Mouse (Mus musculus) cerebellum, adult 18-20 months (tissue): ENCODE data around the gene Cdca8.
"Not testable (repeated sequence)": the region's sequence is repeated elsewhere in the genome, so short reads cannot be mapped to it uniquely, and the experiment has no call there.

Experiments used
- DNase-seq, 2 experiments: peaks; one replicate each; pipeline ENCODE4 v3.0.0; 2021

Cdca8 gene

DNA sequence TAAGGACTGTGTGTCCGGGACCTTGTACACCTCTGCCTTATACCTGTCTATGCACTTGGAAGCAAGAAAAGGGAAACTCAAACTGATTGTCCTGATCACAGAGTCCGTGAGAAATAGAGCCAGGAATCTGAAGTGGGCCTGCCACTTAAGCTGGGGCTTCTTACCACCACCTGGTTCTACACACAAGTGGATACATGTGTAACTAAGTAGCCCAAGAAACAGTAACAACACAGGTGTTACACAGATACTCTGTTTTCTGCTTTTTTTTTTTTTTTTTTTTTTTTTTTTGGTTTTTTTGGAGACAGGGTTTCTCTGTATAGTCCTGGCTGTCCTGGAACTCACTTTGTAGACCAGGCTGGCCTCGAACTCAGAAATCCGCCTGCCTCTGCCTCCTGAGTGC, at the start of gene Cdca8:
Gene Cdca8 (minus strand): TSS at position 101 of the 400 bp plus-strand sequence.
- not testable (repeated sequence) for DNase-seq

GRCm38 (mm10) chr4:124988382-124988781, 49.3 kb upstream of the Cdca8 start:
- DNase-seq = no peak

GRCm38 (mm10) chr4:124987711-124988097, 48.6 kb upstream of the Cdca8 start:
- DNase-seq = no peak

DNA sequence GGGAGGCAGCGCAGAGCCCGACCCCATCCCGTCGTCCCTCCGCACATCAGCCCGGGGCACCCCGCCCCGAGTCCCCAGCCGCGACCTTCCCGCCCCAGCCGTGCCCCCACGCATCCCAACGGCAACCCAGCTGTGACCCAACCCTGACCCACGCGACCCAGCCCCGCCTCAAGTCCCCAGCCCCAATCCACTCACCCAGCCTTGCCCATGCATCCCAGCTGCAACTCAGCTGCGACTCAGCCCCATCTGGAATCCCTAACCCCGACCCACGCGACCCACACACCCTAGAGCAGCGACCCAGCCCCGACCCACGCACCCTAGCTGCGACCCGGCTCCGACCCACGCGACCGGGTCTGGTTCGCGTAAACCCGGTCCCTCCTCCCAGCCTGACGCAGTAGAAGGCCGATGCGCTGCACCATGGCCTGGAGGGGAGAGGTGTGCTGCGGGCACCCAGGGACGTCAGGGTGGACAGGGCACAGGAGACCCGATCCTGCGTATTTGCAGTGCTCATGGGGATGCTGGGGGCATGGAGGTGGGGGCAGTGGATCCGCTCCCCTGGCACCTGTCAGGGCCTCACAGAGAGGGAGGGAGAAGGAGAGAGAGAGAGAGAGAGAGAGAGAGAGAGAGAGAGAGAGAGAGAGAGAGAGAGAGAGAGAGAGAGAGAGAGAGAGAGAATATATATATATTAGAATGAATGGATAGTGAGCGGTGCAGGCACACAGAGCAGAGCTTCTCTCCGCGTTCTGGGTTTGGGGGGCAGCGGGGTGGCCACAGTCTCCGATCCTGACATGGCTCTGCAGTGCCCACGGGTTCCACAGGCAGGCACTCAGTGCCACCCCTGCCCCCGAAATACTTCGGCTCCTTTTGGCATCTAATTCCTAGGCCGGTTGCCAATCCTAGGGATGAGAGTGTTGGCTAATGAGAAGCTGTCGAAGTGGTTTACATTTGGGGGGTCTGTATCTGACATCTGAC, 47.9 kb upstream of the Cdca8 start:
- no peak for DNase-seq

DNA sequence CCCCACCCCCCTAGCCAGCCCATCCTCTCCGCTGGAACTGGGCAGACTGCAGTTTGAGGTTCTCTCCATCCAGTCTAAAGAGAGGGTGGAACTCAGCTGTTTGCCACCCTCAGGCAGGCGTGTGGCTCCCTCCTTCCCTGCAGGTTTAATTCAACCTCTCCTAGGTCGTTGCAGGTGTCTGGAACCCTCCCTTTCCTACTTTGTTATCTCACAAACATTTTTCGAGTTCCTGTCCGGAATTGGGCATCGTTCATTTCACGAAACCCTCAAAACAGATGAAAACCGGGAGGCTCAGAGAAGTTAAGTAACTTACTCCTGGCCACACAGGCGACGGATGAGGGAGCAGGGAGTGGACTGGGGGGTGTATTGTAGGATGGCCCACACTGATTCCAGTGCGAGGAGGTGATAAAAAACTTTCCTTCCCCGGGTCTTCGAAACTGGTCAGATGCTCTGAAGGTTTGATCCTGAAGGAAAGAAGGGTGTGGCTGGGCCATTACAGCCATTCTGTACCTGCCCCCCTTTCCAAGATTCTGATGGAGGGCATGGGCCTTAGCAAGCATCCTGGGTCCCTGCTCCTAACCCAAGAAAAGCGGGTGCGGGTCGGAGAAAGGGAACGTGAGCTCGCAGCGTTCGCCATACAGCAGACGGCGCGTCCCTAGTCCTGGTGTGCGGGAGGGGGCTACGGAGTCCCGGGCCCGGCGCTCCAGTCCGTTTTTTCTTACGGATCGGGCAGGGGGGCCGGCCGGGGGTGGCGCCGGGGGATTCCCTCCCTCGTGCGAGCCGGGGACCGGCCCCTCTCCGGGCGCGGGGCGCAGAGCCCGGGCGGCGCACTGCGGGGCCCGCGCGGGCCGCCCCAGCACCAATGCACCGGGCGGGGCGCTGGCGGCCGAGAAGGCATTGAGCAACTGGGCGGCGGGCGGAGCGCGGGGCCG, 46.8 kb upstream of the Cdca8 start, which contains the start of gene Rspo1:
Gene Rspo1 (plus strand): TSS at position 760 of the 932 bp plus-strand sequence.
- DNase-seq = no peak

DNA sequence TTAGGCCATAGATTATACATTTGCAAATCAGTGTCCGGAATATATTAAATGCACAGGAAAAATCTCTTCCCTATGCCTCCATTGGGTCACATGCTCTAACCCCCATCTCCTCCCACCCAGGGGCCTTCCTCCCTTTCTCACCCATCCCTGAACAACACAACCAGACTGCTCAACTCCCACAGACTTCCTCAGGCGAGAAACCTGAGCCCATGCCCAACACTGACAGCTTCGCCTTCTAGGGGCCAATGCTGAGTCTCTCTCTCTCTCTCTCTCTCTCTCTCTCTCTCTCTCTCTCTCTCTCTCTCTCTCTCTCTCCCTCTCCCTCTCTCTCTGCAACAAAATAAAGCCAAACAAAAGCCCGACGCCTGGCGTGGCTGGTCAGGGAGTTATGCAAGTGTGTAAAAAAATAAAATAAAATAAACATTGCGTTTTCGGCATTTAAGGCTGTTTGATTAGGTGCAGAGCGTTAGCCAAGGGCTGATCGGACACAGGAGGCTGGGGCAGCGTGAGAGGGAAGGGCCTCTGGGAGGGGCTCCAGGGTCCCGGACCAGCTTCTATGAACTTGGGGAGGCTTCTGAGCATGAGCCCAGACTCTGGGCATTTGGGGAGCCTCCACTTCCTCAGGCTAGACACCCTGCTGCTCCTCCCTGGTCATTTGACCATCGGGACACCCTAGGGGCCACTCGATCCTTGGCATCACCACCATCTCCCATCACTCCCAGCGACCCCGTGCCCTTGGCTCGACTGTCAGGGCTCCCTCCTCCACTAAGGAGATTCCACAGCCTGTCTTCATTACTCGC, 46.0 kb upstream of the Cdca8 start:
- no peak for DNase-seq

- DNase-seq = no peak
These were observed 44.9 kb upstream of the Cdca8 start for GRCm38 (mm10) chr4:124983893-124984526.

- no peak for DNase-seq
These were observed 39.1 kb upstream of the Cdca8 start for GRCm38 (mm10) chr4:124978201-124978600.

DNA sequence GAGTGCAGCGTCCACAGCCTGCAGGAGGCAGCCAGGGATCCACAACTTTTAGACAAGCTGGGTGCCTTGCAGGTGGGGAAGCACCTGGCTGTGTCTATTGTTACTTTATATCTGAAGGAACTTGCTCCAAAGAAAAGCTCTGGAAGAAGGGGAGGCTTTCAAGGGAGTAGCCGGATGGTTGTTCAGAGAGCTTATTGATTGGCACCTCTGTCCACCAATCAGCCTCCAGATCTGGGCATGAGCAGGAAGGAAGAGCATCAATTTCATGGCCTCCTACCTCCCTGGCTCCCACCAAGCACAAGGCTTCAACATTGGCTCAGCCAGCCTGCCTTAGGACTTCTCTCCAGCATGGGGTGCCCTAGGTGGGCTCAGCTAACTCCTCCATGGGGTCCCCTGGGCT, 34.2 kb upstream of the Cdca8 start:
- DNase-seq = no peak

DNA sequence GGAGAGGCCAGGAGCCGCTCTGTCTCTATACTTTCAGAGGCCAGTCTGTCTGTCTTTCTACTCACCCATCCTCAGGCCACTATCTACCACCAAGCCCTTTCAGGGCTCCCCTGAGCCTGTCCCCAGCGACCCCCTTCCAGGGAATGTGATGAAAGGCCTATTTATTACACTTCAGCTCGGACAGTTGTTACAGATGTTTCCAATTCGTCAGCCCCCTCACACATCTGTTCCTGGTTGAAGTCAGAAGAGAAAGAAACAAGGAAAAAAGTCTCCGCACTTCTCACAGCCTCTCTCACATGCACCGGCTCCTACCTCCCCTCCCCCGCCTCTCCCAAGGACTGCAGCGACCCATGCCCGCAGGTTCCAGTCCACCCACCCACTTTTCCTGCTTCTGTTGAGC, 33.2 kb upstream of the Cdca8 start:
- DNase-seq = no peak

DNA sequence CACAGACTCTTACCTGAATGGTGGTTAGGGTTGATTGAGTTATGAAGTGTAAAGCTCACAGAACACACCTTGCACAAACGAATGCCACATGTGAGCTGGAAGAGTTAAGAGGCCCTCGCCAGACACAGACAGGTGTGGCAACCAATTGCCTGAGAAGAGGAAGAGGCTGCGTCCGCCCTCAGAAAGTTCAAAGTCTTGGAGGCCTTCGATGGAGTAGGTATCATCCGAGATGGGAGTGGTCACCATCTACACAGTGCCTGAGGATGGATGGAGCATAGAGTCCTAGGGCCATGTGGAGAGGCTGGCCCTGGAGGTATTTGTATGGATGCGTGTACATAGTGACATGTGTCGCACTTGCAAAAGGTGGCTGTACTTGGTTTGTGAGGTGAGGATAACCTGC, 32.0 kb upstream of the Cdca8 start:
- DNase-seq = no peak

GRCm38 (mm10) chr4:124970677-124971076, 31.6 kb upstream of the Cdca8 start:
- DNase-seq = no peak

DNA sequence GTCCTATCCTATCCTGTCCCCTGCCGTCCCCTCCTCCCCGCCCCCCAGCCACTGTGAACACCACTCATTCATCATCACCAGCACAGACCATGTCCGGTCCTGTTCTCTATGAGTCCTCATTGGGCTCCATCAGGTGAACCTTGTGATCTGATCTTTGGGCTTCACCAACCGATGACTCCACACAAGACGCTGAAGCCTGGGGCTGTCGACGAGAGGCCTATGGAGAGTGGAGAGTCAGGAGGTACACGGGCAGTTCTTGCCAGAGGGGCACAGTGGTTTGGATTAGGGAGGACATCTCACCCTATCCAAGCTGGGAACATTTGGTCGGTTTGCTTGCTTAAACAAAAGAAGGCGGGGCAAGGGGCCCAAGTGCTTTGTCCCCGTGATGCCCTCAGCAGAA, 31.1 kb upstream of the Cdca8 start:
- DNase-seq = no peak

GRCm38 (mm10) chr4:124969219-124969848, 30.2 kb upstream of the Cdca8 start:
- no peak for DNase-seq

DNA sequence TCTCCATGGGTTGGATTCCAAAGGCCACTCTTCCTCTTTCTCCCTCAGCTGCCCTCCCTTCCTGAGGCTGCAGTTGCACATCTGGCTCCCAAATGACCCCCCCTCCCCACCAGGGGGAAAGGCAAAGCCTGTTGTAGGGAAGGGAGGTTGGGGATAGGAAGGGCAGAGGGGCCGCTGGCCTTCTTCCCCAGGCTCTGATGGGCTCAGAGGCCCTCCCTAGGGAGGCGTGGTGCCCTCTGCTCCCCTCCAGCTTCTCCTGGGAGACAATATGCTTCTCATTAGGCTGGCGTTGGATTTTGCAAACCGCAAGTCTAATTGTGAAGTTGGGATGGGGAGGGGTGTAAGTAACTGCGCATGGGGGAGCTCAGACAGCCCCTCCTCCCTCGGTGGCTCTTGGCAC, 29.6 kb upstream of the Cdca8 start:
- no peak for DNase-seq

GRCm38 (mm10) chr4:124964912-124965599, 25.9 kb upstream of the Cdca8 start:
- DNase-seq = no peak

- DNase-seq = no peak
These were observed 23.5 kb upstream of the Cdca8 start for GRCm38 (mm10) chr4:124962576-124962975.

DNA sequence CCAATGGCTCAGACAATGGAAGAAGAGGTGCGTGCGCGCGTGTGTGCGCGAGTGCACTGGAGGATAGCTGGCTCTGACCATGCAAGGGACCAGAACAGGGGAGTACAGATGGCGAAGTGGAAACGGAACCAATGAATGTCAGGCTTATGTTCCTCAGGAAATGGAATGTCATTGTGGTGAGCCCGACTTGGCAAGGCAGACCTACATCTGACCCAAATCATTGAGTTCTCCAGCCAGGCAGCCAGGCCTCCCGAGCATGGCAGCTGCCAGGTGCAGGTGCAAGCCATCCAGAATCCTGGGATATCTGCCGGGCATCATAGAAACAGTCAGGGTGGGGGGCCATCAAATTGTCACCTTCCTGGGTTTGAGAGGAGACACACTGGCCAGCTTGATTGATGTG, 21.8 kb upstream of the Cdca8 start:
- DNase-seq = peak; percentile 27 to 31

GRCm38 (mm10) chr4:124959062-124959461, 20.0 kb upstream of the Cdca8 start:
- no peak for DNase-seq

DNA sequence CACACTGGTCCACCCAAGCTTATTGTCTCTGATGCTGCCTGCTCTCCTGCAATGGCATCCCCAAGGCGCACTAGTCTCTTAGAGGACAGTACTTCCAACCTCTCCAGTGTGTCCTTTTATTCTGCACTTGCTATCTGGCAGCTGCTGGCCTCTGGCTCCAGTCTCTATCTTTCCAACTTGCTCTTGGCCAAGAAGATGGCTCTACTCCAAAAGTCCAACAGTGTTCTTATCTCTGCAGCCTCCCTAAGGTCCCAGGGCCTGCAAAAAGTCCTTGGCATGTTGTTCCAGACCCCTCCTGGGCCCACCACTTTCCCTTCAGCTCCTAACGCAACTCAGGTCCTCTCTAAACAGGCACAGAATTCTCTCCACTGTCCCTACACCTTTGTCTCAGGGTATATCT, 18.2 kb upstream of the Cdca8 start:
- no peak for DNase-seq

DNA sequence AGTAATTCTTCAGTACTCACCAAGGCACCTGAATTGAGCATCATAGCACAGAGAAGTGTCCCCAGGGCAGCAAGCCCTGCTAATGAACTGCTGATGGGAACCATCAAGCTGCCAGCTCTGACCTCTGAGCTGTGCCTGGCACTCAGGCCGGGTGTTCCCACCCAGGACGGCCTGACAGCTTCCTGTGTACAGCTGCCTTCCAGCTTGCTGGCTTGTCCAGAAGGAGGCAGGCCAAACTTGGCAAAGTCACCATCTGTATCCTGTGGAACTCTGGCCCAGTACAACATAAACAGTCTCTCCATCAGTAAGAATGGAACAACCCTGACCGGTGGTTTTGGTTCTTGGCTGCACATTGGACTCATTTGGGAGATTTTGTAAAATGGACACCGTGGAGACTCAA, 14.4 kb upstream of the Cdca8 start:
- no peak for DNase-seq
